Mouse (Mus musculus) bone marrow macrophage, adult 2 months (primary cell): ENCODE data around the gene Srpk1.

Source experiments
- CTCF ChIP-seq: IDR thresholded peaks from 2 replicates; pipeline ENCODE4 v1.5.1; 2012; ENCODE audit warnings: low read depth, mild to moderate bottlenecking, low read length, moderate library complexity
- POLR2A ChIP-seq: IDR thresholded peaks from 2 replicates; pipeline ENCODE4 v1.6.1; 2012; ENCODE audit warnings: mild to moderate bottlenecking, low read depth, low read length, borderline replicate concordance

GRCm38 (mm10) chr17:28561613-28562012 is 60.9 kb downstream of the Srpk1 start:
- TF ChIP-seq POLR2A (no peak), CTCF (no peak)
